Mouse (Mus musculus): ENCODE measurements around the gene Rbm5. TPM values are rescaled to one million over a fixed set of nuclear protein-coding genes. Genes with fewer than 3 reads are reported as not detected.
A peak's percentile ranks its signal among the peaks of the same experiment; 100 is the strongest.

Gene Rbm5
- polyA plus RNA-seq, 1 experiment from 2014 or later: 239 TPM

GRCm38 (mm10) chr9:107738020-107738840 is 32.6 kb downstream of the Rbm5 start:
- 19% methylated on average over 7 of the region's 7 CpGs for WGBS
- ATAC-seq: peak; percentile 49
- Histone ChIP-seq H3K9me3 (replicated peaks; ENCODE audit: control insufficient read depth, low read length, poor library complexity, severe bottlenecking) (no peaks in the 10 kb centered on the region), H3K4me2 (ENCODE audit: low read length) (no peak overlapping the region), H3K4me3 (ENCODE audit: low read depth, low read length) (no peak overlapping the region), H3K27me3 (ENCODE audit: control insufficient read depth, insufficient read depth, low read depth, low read length) (no peaks in the 10 kb centered on the region), H3K4me1 (ENCODE audit: control insufficient read depth, insufficient read depth, low read length) (peaks cover 29% of the 10 kb centered on the region), H3K27ac (ENCODE audit: low read length) (peak overlapping the region; percentile 56), H3K9ac (ENCODE audit: low read depth, low read length) (no peak overlapping the region), H3K36me3 (ENCODE audit: control insufficient read depth, insufficient read depth, low read length) (peaks cover 39% of the 10 kb centered on the region)

GRCm38 (mm10) chr9:107736185-107736485 is 34.7 kb downstream of the Rbm5 start:
- no peaks in the 10 kb centered on the region for H3K9me3 ChIP-seq (replicated peaks; ENCODE audit: control insufficient read depth, low read length, poor library complexity, severe bottlenecking)
- H3K9ac ChIP-seq (ENCODE audit: low read depth, low read length): peak overlapping the region; percentile 58
- H3K27ac ChIP-seq (ENCODE audit: low read length): peak overlapping the region; percentile 91
- WGBS: 4% methylated on average over 7 of the region's 7 CpGs
- peak overlapping the region; percentile 2; the same call in 1 of the 2 replicates for H3K4me3 ChIP-seq (ENCODE audit: low read depth, low read length)
- ATAC-seq: peak; percentile 6; the same call in 1 of the 2 replicates
- peaks cover 29% of the 10 kb centered on the region for H3K4me1 ChIP-seq (ENCODE audit: control insufficient read depth, insufficient read depth, low read length)
- peak overlapping the region; percentile 47 for H3K4me2 ChIP-seq (ENCODE audit: low read length)
- H3K36me3 ChIP-seq (ENCODE audit: control insufficient read depth, insufficient read depth, low read length): peaks cover 19% of the 10 kb centered on the region
- H3K27me3 ChIP-seq (ENCODE audit: control insufficient read depth, insufficient read depth, low read depth, low read length): no peaks in the 10 kb centered on the region

- Histone ChIP-seq H3K27ac (ENCODE audit: low read length) (peak overlapping the region; percentile 91), H3K36me3 (ENCODE audit: control insufficient read depth, insufficient read depth, low read length) (peaks cover 13% of the 10 kb centered on the region), H3K4me3 (ENCODE audit: low read depth, low read length) (peak overlapping the region; percentile 2), H3K9me3 (replicated peaks; ENCODE audit: control insufficient read depth, low read length, poor library complexity, severe bottlenecking) (no peaks in the 10 kb centered on the region), H3K4me1 (ENCODE audit: control insufficient read depth, insufficient read depth, low read length) (peaks cover 35% of the 10 kb centered on the region), H3K9ac (ENCODE audit: low read depth, low read length) (peak overlapping the region; percentile 58), H3K27me3 (ENCODE audit: control insufficient read depth, insufficient read depth, low read depth, low read length) (no peaks in the 10 kb centered on the region), H3K4me2 (ENCODE audit: low read length) (peak overlapping the region; percentile 47)
- WGBS: under 1% methylated on average over 16 of the region's 17 CpGs
- peak; percentile 62 for ATAC-seq
Measured at GRCm38 (mm10) chr9:107735356-107736184, 35.2 kb downstream of the Rbm5 start.

- WGBS: 21% methylated on average over 7 of the region's 7 CpGs
- Histone ChIP-seq H3K9ac (ENCODE audit: low read depth, low read length) (peak overlapping the region; percentile 58; the same call in 1 of the 2 replicates), H3K27ac (ENCODE audit: low read length) (peak overlapping the region; percentile 91), H3K9me3 (replicated peaks; ENCODE audit: control insufficient read depth, low read length, poor library complexity, severe bottlenecking) (no peaks in the 10 kb centered on the region), H3K4me1 (ENCODE audit: control insufficient read depth, insufficient read depth, low read length) (peaks cover 44% of the 10 kb centered on the region), H3K4me2 (ENCODE audit: low read length) (no peak overlapping the region; the same call in 1 of the 2 replicates), H3K27me3 (ENCODE audit: control insufficient read depth, insufficient read depth, low read depth, low read length) (no peaks in the 10 kb centered on the region), H3K4me3 (ENCODE audit: low read depth, low read length) (no peak overlapping the region), H3K36me3 (ENCODE audit: control insufficient read depth, insufficient read depth, low read length) (peaks cover 7% of the 10 kb centered on the region; the same call in 1 of the 2 replicates)
- ATAC-seq: no peak
Measured at GRCm38 (mm10) chr9:107734567-107734971, 36.2 kb downstream of the Rbm5 start.

- no peaks in the 10 kb centered on the region for H3K9me3 ChIP-seq (replicated peaks; ENCODE audit: control insufficient read depth, low read length, poor library complexity, severe bottlenecking)
- H3K9ac ChIP-seq (ENCODE audit: low read depth, low read length): 0 out of 2 replicates have a peak overlapping the region, but pooled peaks have one; percentile 21
- peak; percentile 66 for ATAC-seq
- WGBS: 6% methylated on average over 3 of the region's 3 CpGs
- H3K4me3 ChIP-seq (ENCODE audit: low read depth, low read length): no peak overlapping the region
- peak overlapping the region; percentile 27 for H3K4me2 ChIP-seq (ENCODE audit: low read length)
- no peaks in the 10 kb centered on the region for H3K27me3 ChIP-seq (ENCODE audit: control insufficient read depth, insufficient read depth, low read depth, low read length)
- H3K36me3 ChIP-seq (ENCODE audit: control insufficient read depth, insufficient read depth, low read length): no peaks in the 10 kb centered on the region
- peak overlapping the region; percentile 92 for H3K27ac ChIP-seq (ENCODE audit: low read length)
- peaks cover 48% of the 10 kb centered on the region for H3K4me1 ChIP-seq (ENCODE audit: control insufficient read depth, insufficient read depth, low read length)
Measured at GRCm38 (mm10) chr9:107729709-107730108, 41.1 kb downstream of the Rbm5 start.

- Histone ChIP-seq H3K4me1 (ENCODE audit: control insufficient read depth, insufficient read depth, low read length) (peaks cover 46% of the 10 kb centered on the region), H3K9ac (ENCODE audit: low read depth, low read length) (peak overlapping the region; percentile 33; the same call in 1 of the 2 replicates)
Measured at GRCm38 (mm10) chr9:107728919-107729670, 41.7 kb downstream of the Rbm5 start.

GRCm38 (mm10) chr9:107727041-107727440 is 43.8 kb downstream of the Rbm5 start:
- H3K9ac ChIP-seq (ENCODE audit: low read depth, low read length): no peak overlapping the region

More at GRCm38 (mm10) chr9:107728919-107729670, 41.7 kb downstream of the Rbm5 start:
- Histone ChIP-seq H3K27ac (ENCODE audit: low read length) (peak overlapping the region; percentile 92), H3K27me3 (ENCODE audit: control insufficient read depth, insufficient read depth, low read depth, low read length) (no peaks in the 10 kb centered on the region), H3K9me3 (replicated peaks; ENCODE audit: control insufficient read depth, low read length, poor library complexity, severe bottlenecking) (no peaks in the 10 kb centered on the region), H3K4me2 (ENCODE audit: low read length) (peak overlapping the region; percentile 27), H3K36me3 (ENCODE audit: control insufficient read depth, insufficient read depth, low read length) (no peaks in the 10 kb centered on the region), H3K4me3 (ENCODE audit: low read depth, low read length) (no peak overlapping the region)
- ATAC-seq: no peak
- 63% methylated on average over 6 of the region's 6 CpGs for WGBS

GRCm38 (mm10) chr9:107724796-107725195 is 46.0 kb downstream of the Rbm5 start:
- Histone ChIP-seq H3K27ac (ENCODE audit: low read length) (no peak overlapping the region), H3K27me3 (ENCODE audit: control insufficient read depth, insufficient read depth, low read depth, low read length) (no peaks in the 10 kb centered on the region), H3K4me3 (ENCODE audit: low read depth, low read length) (no peak overlapping the region), H3K4me1 (ENCODE audit: control insufficient read depth, insufficient read depth, low read length) (peaks cover 50% of the 10 kb centered on the region), H3K9me3 (replicated peaks; ENCODE audit: control insufficient read depth, low read length, poor library complexity, severe bottlenecking) (no peaks in the 10 kb centered on the region), H3K9ac (ENCODE audit: low read depth, low read length) (no peak overlapping the region), H3K4me2 (ENCODE audit: low read length) (no peak overlapping the region), H3K36me3 (ENCODE audit: control insufficient read depth, insufficient read depth, low read length) (no peaks in the 10 kb centered on the region)
- 96% methylated on average over 1 of the region's 1 CpGs for WGBS
- no peak for ATAC-seq

More at GRCm38 (mm10) chr9:107727041-107727440, 43.8 kb downstream of the Rbm5 start:
- Histone ChIP-seq H3K27ac (ENCODE audit: low read length) (peak overlapping the region; percentile 72), H3K4me1 (ENCODE audit: control insufficient read depth, insufficient read depth, low read length) (peaks cover 64% of the 10 kb centered on the region), H3K4me2 (ENCODE audit: low read length) (no peak overlapping the region), H3K36me3 (ENCODE audit: control insufficient read depth, insufficient read depth, low read length) (no peaks in the 10 kb centered on the region), H3K9me3 (replicated peaks; ENCODE audit: control insufficient read depth, low read length, poor library complexity, severe bottlenecking) (no peaks in the 10 kb centered on the region), H3K4me3 (ENCODE audit: low read depth, low read length) (no peak overlapping the region), H3K27me3 (ENCODE audit: control insufficient read depth, insufficient read depth, low read depth, low read length) (no peaks in the 10 kb centered on the region)
- ATAC-seq: peak; percentile 16; the same call in 1 of the 2 replicates
- 46% methylated on average over 3 of the region's 3 CpGs for WGBS

Measured in midbrain, embryonic 16.5 days (tissue).